Mouse (Mus musculus): ENCODE measurements around the gene Tprkb. TPM values are rescaled to one million over a fixed set of nuclear protein-coding genes. Genes with fewer than 3 reads are reported as not detected.
"Not testable (repeated sequence)": the region's sequence is repeated elsewhere in the genome, so short reads cannot be mapped to it uniquely, and the experiment has no call there.

Gene Tprkb
- polyA plus RNA-seq, 1 experiment from 2014 or later = 61.3 TPM

DNA sequence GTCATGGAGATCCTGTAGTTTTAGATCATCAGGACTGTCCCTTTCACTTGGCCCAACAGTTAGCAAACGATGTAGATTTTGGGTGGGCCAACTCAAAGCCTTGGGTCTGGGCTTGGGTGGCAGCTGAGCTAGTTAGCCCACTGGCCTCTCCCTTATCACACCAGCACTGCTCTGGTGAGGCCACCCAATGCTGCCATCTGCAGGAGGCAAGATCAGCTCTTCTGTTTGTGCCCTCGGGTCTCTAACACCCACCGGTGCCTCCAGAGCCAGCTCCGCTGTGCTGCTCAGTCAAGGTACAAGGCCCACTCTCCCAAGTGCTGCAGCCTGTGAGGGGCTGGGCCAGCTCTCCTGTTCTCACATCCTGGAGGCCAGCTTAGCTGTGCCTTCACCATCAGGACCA, 55.0 kb downstream of the Tprkb start:
- Histone ChIP-seq H3K27ac (ENCODE audit: low read depth, low read length) (no peak overlapping the region), H3K27me3 (replicated peaks; ENCODE audit: control insufficient read depth, insufficient read depth, low read length) (no peaks in the 10 kb centered on the region), H3K4me1 (replicated peaks; ENCODE audit: control insufficient read depth, insufficient read depth, low read length) (no peaks in the 10 kb centered on the region), H3K4me2 (replicated peaks; ENCODE audit: low read depth) (no peak overlapping the region), H3K9ac (ENCODE audit: low read depth, low read length) (no peak overlapping the region), H3K36me3 (ENCODE audit: control insufficient read depth, insufficient read depth) (no peaks in the 10 kb centered on the region), H3K9me3 (ENCODE audit: control insufficient read depth) (no peaks in the 10 kb centered on the region), H3K4me3 (ENCODE audit: low read depth, low read length) (no peak overlapping the region)
- TF ChIP-seq CTCF (IDR thresholded peaks at IDR 0.05; ENCODE audit: low read depth) = peak; percentile 47
- 77% methylated on average over 4 of the region's 4 CpGs for WGBS
- ATAC-seq = no peak

DNA sequence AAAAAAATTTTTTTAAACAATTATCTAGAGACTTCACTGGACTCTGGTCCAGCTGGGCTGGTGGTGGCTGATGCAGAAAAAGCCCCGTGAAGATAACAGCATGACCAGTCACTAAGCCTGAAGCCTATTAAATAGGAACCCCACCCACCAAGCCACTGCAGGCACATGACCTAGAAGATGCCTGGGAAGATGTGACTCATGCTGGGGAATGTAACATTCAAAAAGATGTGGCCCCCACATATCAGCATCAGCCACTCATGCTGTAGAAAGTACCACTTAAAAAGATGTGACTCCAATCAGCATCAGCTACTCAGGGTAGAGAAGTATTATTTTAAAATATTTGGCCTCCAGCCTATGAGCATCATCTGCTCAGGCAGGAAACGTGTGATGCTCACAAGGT, 58.2 kb downstream of the Tprkb start:
- H3K9ac ChIP-seq (ENCODE audit: low read depth, low read length) = no peak overlapping the region
- H3K27me3 ChIP-seq (replicated peaks; ENCODE audit: control insufficient read depth, insufficient read depth, low read length) = no peaks in the 10 kb centered on the region
- no peak for TF ChIP-seq CTCF (IDR thresholded peaks at IDR 0.05; ENCODE audit: low read depth)
- H3K36me3 ChIP-seq (ENCODE audit: control insufficient read depth, insufficient read depth) = no peaks in the 10 kb centered on the region
- WGBS = 55% methylated on average over 2 of the region's 2 CpGs
- H3K9me3 ChIP-seq (ENCODE audit: control insufficient read depth) = no peaks in the 10 kb centered on the region
- H3K4me1 ChIP-seq (replicated peaks; ENCODE audit: control insufficient read depth, insufficient read depth, low read length) = no peaks in the 10 kb centered on the region
- 0 out of 2 replicates have a peak, but pooled peaks have one; percentile 25 for ATAC-seq
- no peak overlapping the region for H3K4me2 ChIP-seq (replicated peaks; ENCODE audit: low read depth)
- no peak overlapping the region for H3K4me3 ChIP-seq (ENCODE audit: low read depth, low read length)
- H3K27ac ChIP-seq (ENCODE audit: low read depth, low read length) = no peak overlapping the region

DNA sequence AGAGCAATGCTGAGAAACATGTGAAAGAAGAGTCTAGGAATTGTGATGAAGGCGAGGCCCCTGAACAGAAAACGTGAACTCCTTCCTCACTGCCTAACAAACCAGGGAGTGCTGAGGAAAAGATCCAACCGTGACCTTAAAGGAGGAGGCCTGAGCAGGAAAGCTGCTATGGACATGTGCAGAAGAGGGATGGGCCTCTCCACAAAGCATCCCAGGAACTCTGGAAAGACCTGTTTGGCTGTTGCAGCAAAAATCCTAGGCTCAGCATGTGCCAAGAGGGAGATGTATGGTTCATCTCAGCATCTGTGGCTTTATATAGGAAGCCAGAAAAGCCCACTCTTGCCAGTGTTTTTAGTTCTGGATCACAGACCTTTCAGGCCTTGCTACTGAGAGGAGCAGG, 61.0 kb downstream of the Tprkb start:
- H3K27me3 ChIP-seq (replicated peaks; ENCODE audit: control insufficient read depth, insufficient read depth, low read length) = no peaks in the 10 kb centered on the region
- H3K4me3 ChIP-seq (ENCODE audit: low read depth, low read length) = no peak overlapping the region
- no peak overlapping the region for H3K27ac ChIP-seq (ENCODE audit: low read depth, low read length)
- 69% methylated on average over 3 of the region's 3 CpGs for WGBS
- no peaks in the 10 kb centered on the region for H3K4me1 ChIP-seq (replicated peaks; ENCODE audit: control insufficient read depth, insufficient read depth, low read length)
- H3K4me2 ChIP-seq (replicated peaks; ENCODE audit: low read depth) = no peak overlapping the region
- no peak for ATAC-seq
- H3K9me3 ChIP-seq (ENCODE audit: control insufficient read depth) = no peaks in the 10 kb centered on the region
- H3K9ac ChIP-seq (ENCODE audit: low read depth, low read length) = no peak overlapping the region
- TF ChIP-seq CTCF (IDR thresholded peaks at IDR 0.05; ENCODE audit: low read depth) = no peak
- no peaks in the 10 kb centered on the region for H3K36me3 ChIP-seq (ENCODE audit: control insufficient read depth, insufficient read depth)

DNA sequence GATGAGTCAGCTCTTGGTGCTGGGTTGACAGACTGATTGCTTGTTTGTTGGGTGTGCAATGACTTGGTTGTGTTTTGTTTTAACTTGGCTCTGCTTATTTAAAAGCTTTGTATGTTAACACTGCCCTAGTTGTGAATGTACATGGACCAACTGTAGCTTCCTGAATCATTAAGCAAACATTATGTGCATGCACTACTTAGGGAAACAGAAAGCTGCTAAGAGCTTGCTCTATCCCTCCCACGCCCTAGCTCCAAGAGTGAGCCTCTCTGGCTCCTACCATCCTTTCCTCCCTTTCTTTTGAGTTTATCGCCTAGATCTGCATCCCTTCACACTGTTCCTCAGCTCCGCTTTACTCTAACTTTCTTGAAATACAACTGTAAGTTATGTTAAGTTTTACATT, 61.7 kb downstream of the Tprkb start:
- H3K27me3 ChIP-seq (replicated peaks; ENCODE audit: control insufficient read depth, insufficient read depth, low read length) = no peaks in the 10 kb centered on the region
- H3K36me3 ChIP-seq (ENCODE audit: control insufficient read depth, insufficient read depth) = no peaks in the 10 kb centered on the region
- no peak overlapping the region for H3K9ac ChIP-seq (ENCODE audit: low read depth, low read length)
- no peak overlapping the region for H3K4me3 ChIP-seq (ENCODE audit: low read depth, low read length)
- no peak for ATAC-seq
- H3K27ac ChIP-seq (ENCODE audit: low read depth, low read length) = no peak overlapping the region
- H3K4me1 ChIP-seq (replicated peaks; ENCODE audit: control insufficient read depth, insufficient read depth, low read length) = no peaks in the 10 kb centered on the region
- no peak for TF ChIP-seq CTCF (IDR thresholded peaks at IDR 0.05; ENCODE audit: low read depth)
- WGBS = 66% methylated on average over 3 of the region's 3 CpGs
- no peak overlapping the region for H3K4me2 ChIP-seq (replicated peaks; ENCODE audit: low read depth)
- no peaks in the 10 kb centered on the region for H3K9me3 ChIP-seq (ENCODE audit: control insufficient read depth)

DNA sequence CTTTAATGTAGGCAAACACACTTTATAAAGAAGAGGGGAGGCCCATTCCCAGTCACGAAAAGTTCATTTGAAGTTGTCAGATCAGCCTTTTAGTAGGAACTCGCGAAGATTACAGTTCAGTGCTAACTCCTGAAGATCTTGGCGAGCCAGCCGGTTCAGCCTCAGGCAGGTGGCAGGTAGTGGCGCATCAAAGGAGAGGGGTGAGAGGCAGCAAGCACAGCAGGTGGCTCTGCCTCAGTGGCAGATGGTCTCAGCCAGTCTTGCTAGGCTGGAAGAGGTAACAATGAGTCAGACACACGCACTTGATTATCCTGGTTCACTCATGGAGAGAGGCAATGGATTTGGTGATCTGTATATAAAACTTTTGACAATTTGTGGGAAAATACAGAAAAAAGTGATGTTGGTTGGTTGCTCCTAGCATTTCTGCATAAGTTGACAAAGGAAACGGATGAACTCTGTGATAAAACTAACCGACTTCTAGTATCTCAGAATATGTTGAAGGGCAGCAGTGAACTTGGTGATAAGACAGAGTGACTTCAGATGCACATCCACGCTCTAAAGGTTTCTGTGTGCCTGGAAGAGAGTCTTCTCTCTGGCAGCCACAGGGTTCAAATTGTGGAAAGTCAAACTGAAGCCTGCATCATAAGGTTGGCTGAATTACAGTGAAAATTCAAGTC, 63.4 kb downstream of the Tprkb start:
- no peak overlapping the region for H3K4me2 ChIP-seq (replicated peaks; ENCODE audit: low read depth)
- H3K4me1 ChIP-seq (replicated peaks; ENCODE audit: control insufficient read depth, insufficient read depth, low read length) = no peaks in the 10 kb centered on the region
- ATAC-seq = no peak
- no peaks in the 10 kb centered on the region for H3K9me3 ChIP-seq (ENCODE audit: control insufficient read depth)
- no peak for TF ChIP-seq CTCF (IDR thresholded peaks at IDR 0.05; ENCODE audit: low read depth)
- H3K4me3 ChIP-seq (ENCODE audit: low read depth, low read length) = no peak overlapping the region
- H3K27ac ChIP-seq (ENCODE audit: low read depth, low read length) = no peak overlapping the region
- WGBS = 56% methylated on average over 10 of the region's 10 CpGs
- no peaks in the 10 kb centered on the region for H3K36me3 ChIP-seq (ENCODE audit: control insufficient read depth, insufficient read depth)
- no peak overlapping the region for H3K9ac ChIP-seq (ENCODE audit: low read depth, low read length)
- H3K27me3 ChIP-seq (replicated peaks; ENCODE audit: control insufficient read depth, insufficient read depth, low read length) = no peaks in the 10 kb centered on the region

DNA sequence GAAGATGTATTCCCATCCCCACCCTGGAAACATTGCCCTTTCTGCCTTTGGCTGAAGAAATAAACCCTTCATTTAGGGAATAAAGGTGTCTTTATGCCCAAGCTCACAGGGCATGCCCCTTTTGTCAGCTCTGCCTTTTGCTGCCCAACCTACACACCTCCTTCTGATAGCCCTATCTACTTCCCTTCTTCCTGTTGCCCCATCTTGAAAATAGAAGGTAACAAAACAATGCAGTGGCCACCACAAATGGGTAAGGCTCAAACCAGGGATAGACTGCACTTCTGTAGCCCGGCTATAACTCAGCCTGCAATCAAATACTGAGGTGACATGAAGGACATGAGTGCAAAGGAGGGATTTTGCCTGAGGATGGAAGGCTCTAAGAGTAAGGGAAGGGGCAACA, 64.1 kb downstream of the Tprkb start:
- Histone ChIP-seq H3K27me3 (replicated peaks; ENCODE audit: control insufficient read depth, insufficient read depth, low read length) (no peaks in the 10 kb centered on the region), H3K9ac (ENCODE audit: low read depth, low read length) (no peak overlapping the region), H3K4me3 (ENCODE audit: low read depth, low read length) (no peak overlapping the region), H3K4me1 (replicated peaks; ENCODE audit: control insufficient read depth, insufficient read depth, low read length) (no peaks in the 10 kb centered on the region), H3K9me3 (ENCODE audit: control insufficient read depth) (no peaks in the 10 kb centered on the region), H3K36me3 (ENCODE audit: control insufficient read depth, insufficient read depth) (no peaks in the 10 kb centered on the region), H3K27ac (ENCODE audit: low read depth, low read length) (no peak overlapping the region), H3K4me2 (replicated peaks; ENCODE audit: low read depth) (no peak overlapping the region)
- no peak for ATAC-seq
- WGBS = 79% methylated on average over 1 of the region's 1 CpGs
- TF ChIP-seq CTCF (IDR thresholded peaks at IDR 0.05; ENCODE audit: low read depth) = no peak

DNA sequence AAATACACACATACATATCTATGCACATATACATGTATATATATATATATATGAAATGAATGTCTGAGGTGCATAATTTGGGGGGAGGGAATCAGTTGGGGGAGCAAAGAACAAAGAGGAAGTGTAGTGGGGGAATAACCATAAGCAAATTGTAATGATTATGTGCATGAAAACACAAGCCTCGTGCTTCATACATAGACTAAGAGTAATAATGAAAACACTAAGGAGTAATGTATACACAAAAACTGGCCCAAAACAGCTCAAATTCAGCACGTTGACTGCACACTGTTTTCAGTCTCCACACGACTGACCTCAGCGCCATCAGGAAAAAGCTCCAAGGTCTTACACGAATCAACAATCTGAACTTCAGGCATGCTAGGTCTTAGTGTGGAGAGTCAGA, 64.6 kb downstream of the Tprkb start:
- Histone ChIP-seq H3K36me3 (ENCODE audit: control insufficient read depth, insufficient read depth) (no peaks in the 10 kb centered on the region), H3K27ac (ENCODE audit: low read depth, low read length) (no peak overlapping the region), H3K27me3 (replicated peaks; ENCODE audit: control insufficient read depth, insufficient read depth, low read length) (no peaks in the 10 kb centered on the region), H3K9me3 (ENCODE audit: control insufficient read depth) (no peaks in the 10 kb centered on the region), H3K4me2 (replicated peaks; ENCODE audit: low read depth) (no peak overlapping the region), H3K4me3 (ENCODE audit: low read depth, low read length) (no peak overlapping the region), H3K4me1 (replicated peaks; ENCODE audit: control insufficient read depth, insufficient read depth, low read length) (no peaks in the 10 kb centered on the region), H3K9ac (ENCODE audit: low read depth, low read length) (no peak overlapping the region)
- WGBS = 78% methylated on average over 5 of the region's 5 CpGs
- TF ChIP-seq CTCF (IDR thresholded peaks at IDR 0.05; ENCODE audit: low read depth) = no peak
- ATAC-seq = no peak

DNA sequence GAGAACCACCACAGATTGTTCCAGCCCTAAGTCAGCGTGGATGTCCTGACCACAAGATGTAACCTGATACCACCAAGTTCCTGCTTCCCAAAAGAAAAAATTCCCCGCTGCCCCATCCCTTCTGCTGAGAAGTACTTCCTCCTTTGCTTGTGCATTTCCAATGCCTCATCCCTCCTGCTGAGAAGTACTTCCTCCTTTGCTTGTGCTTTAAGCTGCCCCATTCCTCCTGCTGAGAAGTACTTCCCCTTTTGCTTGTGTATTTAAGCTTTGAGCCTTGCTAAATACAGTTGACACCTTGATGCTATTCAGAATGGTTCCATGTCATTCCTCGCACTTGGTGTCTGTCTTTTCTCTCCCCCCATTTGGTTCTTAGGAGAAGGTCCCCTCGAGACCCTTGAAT, 67.1 kb downstream of the Tprkb start:
- H3K4me2 ChIP-seq (replicated peaks; ENCODE audit: low read depth); H3K27ac ChIP-seq (ENCODE audit: low read depth, low read length); H3K4me3 ChIP-seq (ENCODE audit: low read depth, low read length); H3K4me1 ChIP-seq (replicated peaks; ENCODE audit: control insufficient read depth, insufficient read depth, low read length); ATAC-seq; H3K36me3 ChIP-seq (ENCODE audit: control insufficient read depth, insufficient read depth); H3K27me3 ChIP-seq (replicated peaks; ENCODE audit: control insufficient read depth, insufficient read depth, low read length); H3K9ac ChIP-seq (ENCODE audit: low read depth, low read length); H3K9me3 ChIP-seq (ENCODE audit: control insufficient read depth): not testable (repeated sequence)
- WGBS = 87% methylated on average over 4 of the region's 4 CpGs
